Mouse (Mus musculus) cerebellum, postnatal 10 days (tissue): ENCODE results near the gene Fbf1.
A peak's percentile ranks its signal among the peaks of the same experiment; 100 is the strongest.

ENCODE experiments used
- DNase-seq, 2 experiments: peaks; one replicate each; pipeline ENCODE4 v3.0.0; 2021; ENCODE audit warnings: mixed read lengths in 2 of 2

Gene Fbf1

GRCm38 (mm10) chr11:116167884-116168439 is at the start of gene Fbf1:
Gene Fbf1, minus strand, starts transcription at chr11:116168166.
- DNase-seq, result peak; percentile 98 to 99

- DNase-seq, result no peak
Measured at GRCm38 (mm10) chr11:116216549-116216948, 48.6 kb upstream of the Fbf1 start.

GRCm38 (mm10) chr11:116215991-116216390 is 48.0 kb upstream of the Fbf1 start:
- DNase-seq, result no peak

GRCm38 (mm10) chr11:116215181-116215580 is 47.2 kb upstream of the Fbf1 start:
- peak; percentile 53 to 65 for DNase-seq

GRCm38 (mm10) chr11:116213877-116214510 is 46.0 kb upstream of the Fbf1 start:
- no peak for DNase-seq

- no peak for DNase-seq
Measured at GRCm38 (mm10) chr11:116212847-116213246, 44.9 kb upstream of the Fbf1 start.

- no peak for DNase-seq
Measured at GRCm38 (mm10) chr11:116210696-116211095, 42.7 kb upstream of the Fbf1 start.

- DNase-seq, result no peak
Measured at GRCm38 (mm10) chr11:116209257-116209656, 41.3 kb upstream of the Fbf1 start.

- DNase-seq, result no peak
Measured at GRCm38 (mm10) chr11:116208660-116209059, 40.7 kb upstream of the Fbf1 start.

- no peak for DNase-seq
Measured at GRCm38 (mm10) chr11:116206678-116207077, 38.7 kb upstream of the Fbf1 start.

- no peak for DNase-seq
Measured at GRCm38 (mm10) chr11:116203150-116203549, 35.2 kb upstream of the Fbf1 start.

GRCm38 (mm10) chr11:116201151-116201550 is 33.2 kb upstream of the Fbf1 start:
- DNase-seq, result no peak

- peak; percentile 98 to 99 for DNase-seq
Measured at GRCm38 (mm10) chr11:116198639-116199531, 30.9 kb upstream of the Fbf1 start, which contains the start of the genes Ten1 and Acox1. Gene Ten1, plus strand, starts transcription at chr11:116198855. Gene Acox1, minus strand, starts transcription at chr11:116199045.

- no peak for DNase-seq
Measured at GRCm38 (mm10) chr11:116198132-116198531, 30.2 kb upstream of the Fbf1 start.

GRCm38 (mm10) chr11:116197584-116197906 is 29.6 kb upstream of the Fbf1 start:
- DNase-seq, result no peak

- DNase-seq, result no peak
Measured at GRCm38 (mm10) chr11:116196866-116197583, 29.1 kb upstream of the Fbf1 start.

- DNase-seq, result no peak
Measured at GRCm38 (mm10) chr11:116196336-116196735, 28.4 kb upstream of the Fbf1 start.

GRCm38 (mm10) chr11:116195252-116195651 is 27.3 kb upstream of the Fbf1 start:
- DNase-seq, result no peak

- no peak for DNase-seq
Measured at GRCm38 (mm10) chr11:116194619-116195018, 26.7 kb upstream of the Fbf1 start.

- DNase-seq, result no peak
Measured at GRCm38 (mm10) chr11:116187226-116187930, 19.4 kb upstream of the Fbf1 start.

- DNase-seq, result no peak
Measured at GRCm38 (mm10) chr11:116186360-116186759, 18.4 kb upstream of the Fbf1 start.

GRCm38 (mm10) chr11:116185836-116186235 is 17.9 kb upstream of the Fbf1 start:
- DNase-seq, result peak in 1 of 2 experiments; percentile 36
